Mouse (Mus musculus) lung, embryonic 16.5 days (tissue): ENCODE data around the gene Usp25. TPM values are rescaled to one million over a fixed set of nuclear protein-coding genes. Genes with fewer than 3 reads are reported as not detected.

Experiments
- ATAC-seq: fragments of 200-750 bp; cut with Nextera tagmentation; 2 replicates; pipeline ENCODE4 v1.8.0; 2017; ENCODE audit warnings: low read depth, mild to moderate bottlenecking, moderate library complexity
- H3K27ac ChIP-seq: fragments of 300-500 bp; sonication (generic); 2 replicates; pipeline ENCODE4 v1.5.1; 2014; ENCODE audit warnings: mild to moderate bottlenecking, control low read depth, low read length
- H3K27me3 ChIP-seq: fragments of 300-500 bp; sonication (generic); 2 replicates; pipeline ENCODE4 v1.6.1; 2014; ENCODE audit warnings: low read depth, low read length, mixed read lengths; ENCODE audit not compliant: control insufficient read depth, insufficient read depth
- H3K36me3 ChIP-seq: fragments of 300-500 bp; sonication (generic); 2 replicates; pipeline ENCODE4 v1.6.1; 2014; ENCODE audit warnings: low read length; ENCODE audit not compliant: control insufficient read depth, insufficient read depth
- H3K4me1 ChIP-seq: fragments of 300-500 bp; sonication (generic); replicated peaks from 2 replicates; pipeline ENCODE4 v1.6.1; 2014; ENCODE audit warnings: low read length, mixed read lengths; ENCODE audit not compliant: control insufficient read depth, insufficient read depth
- H3K4me2 ChIP-seq: fragments of 300-500 bp; sonication (generic); 2 replicates; pipeline ENCODE4 v1.6.1; 2014; ENCODE audit warnings: low read depth, low read length, control low read depth
- H3K4me3 ChIP-seq: fragments of 300-500 bp; sonication (generic); 2 replicates; pipeline ENCODE4 v1.5.1; 2014; ENCODE audit warnings: mild to moderate bottlenecking, low read length, control low read depth
- H3K9ac ChIP-seq: fragments of 300-500 bp; sonication (generic); 2 replicates; pipeline ENCODE4 v1.6.1; 2014; ENCODE audit warnings: low read length, control low read depth
- H3K9me3 ChIP-seq: fragments of 300-500 bp; sonication (generic); 2 replicates; pipeline ENCODE4 v1.6.1; 2016; ENCODE audit warnings: low read length; ENCODE audit not compliant: control insufficient read depth
- WGBS: fragments of 180-500 bp; shearing (Covaris S2); extraction: QIAGEN DNeasy Blood & Tissue Kit; methylation state at CpG from one replicate; pipeline ENCODE4 v1.1.7; 2014; 5-methylcytosine and 5-hydroxymethylcytosine counted together
- polyA plus RNA-seq: library from polyadenylated mRNA; unstranded; fragments of >200 nt; fragmentation: Nextera tagmentation; extraction: Ambion mirVana; gene quantifications from 2 replicates; pipeline ENCODE4 v1.2.1, GENCODE M21; 2015

Usp25 gene
- polyA plus RNA-seq, 1 experiment from 2014 or later: 15.4 TPM

- H3K4me2 ChIP-seq: no peak overlapping the region
- no peak overlapping the region for H3K4me3 ChIP-seq
- peaks cover 7% of the 10 kb centered on the region; the same call in 1 of the 2 replicates for H3K36me3 ChIP-seq
- no peaks in the 10 kb centered on the region for H3K4me1 ChIP-seq
- H3K9me3 ChIP-seq: no peaks in the 10 kb centered on the region
- H3K9ac ChIP-seq: no peak overlapping the region
- H3K27ac ChIP-seq: no peak overlapping the region
- ATAC-seq: peak; percentile 60; the same call in 1 of the 2 replicates
- 68% methylated on average over 8 of the region's 8 CpGs for WGBS
- H3K27me3 ChIP-seq: no peaks in the 10 kb centered on the region
Measured at GRCm38 (mm10) chr16:77099018-77099869, 85.7 kb downstream of the Usp25 start.

DNA sequence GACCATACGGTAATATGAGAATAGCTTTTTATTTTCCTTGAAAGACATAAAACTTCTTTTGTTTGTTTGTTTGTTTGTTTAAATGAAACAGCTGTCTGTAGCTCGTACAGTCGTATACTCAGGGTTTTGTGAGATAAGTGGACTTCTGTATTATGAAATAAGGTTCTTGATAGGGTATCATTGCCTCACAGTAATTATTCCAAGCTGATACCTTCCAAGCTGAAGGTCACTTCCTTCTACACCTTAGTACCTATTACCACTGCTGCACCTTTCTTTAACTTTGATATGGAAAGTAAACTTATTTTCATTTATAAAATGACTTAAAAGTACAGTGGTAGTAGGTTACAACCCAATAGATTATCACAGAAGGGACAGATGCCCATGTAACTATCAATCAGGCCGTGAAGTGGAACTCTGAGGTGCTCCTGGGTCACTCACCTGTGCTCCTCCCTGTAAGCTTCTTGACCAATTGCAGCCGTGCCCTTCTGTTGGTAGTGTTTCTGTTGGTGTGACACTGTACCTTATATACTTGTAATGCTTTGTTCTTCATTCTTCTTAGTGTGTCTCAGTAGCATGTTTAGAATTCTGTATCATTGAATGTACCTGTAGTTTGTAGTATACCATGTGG, 90.2 kb downstream of the Usp25 start:
- WGBS: 81% methylated on average over 5 of the region's 5 CpGs
- H3K36me3 ChIP-seq: peaks cover 2% of the 10 kb centered on the region; the same call in 1 of the 2 replicates
- no peaks in the 10 kb centered on the region for H3K27me3 ChIP-seq
- H3K9ac ChIP-seq: no peak overlapping the region
- H3K9me3 ChIP-seq: no peaks in the 10 kb centered on the region
- no peak overlapping the region for H3K4me2 ChIP-seq
- no peak for ATAC-seq
- H3K4me1 ChIP-seq: no peaks in the 10 kb centered on the region
- H3K4me3 ChIP-seq: no peak overlapping the region
- H3K27ac ChIP-seq: no peak overlapping the region

DNA sequence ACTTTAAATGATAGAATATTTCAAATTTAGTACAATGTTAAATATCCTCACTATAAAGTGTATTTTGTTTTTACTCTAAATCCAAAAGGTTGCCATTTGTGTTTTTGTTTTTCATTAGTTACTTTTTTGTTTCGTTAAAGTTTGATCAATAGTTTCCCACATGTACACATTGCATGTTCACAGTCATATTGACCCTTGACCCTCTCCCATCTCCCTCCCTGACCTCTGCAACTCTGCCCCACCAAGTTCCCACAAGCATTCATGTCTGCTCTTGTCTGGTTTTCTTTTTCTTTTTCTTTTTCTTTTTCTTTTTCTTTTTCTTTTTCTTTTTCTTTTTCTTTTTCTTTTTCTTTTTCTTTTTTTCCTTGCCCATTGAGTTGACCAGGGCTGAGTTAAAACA, 97.8 kb downstream of the Usp25 start:
- no peaks in the 10 kb centered on the region for H3K27me3 ChIP-seq
- H3K9ac ChIP-seq: no peak overlapping the region
- peaks cover 20% of the 10 kb centered on the region for H3K36me3 ChIP-seq
- WGBS: 82% methylated on average over 1 of the region's 1 CpGs
- no peaks in the 10 kb centered on the region for H3K4me1 ChIP-seq
- no peak overlapping the region for H3K27ac ChIP-seq
- ATAC-seq: no peak
- no peaks in the 10 kb centered on the region for H3K9me3 ChIP-seq
- no peak overlapping the region for H3K4me2 ChIP-seq
- no peak overlapping the region for H3K4me3 ChIP-seq

DNA sequence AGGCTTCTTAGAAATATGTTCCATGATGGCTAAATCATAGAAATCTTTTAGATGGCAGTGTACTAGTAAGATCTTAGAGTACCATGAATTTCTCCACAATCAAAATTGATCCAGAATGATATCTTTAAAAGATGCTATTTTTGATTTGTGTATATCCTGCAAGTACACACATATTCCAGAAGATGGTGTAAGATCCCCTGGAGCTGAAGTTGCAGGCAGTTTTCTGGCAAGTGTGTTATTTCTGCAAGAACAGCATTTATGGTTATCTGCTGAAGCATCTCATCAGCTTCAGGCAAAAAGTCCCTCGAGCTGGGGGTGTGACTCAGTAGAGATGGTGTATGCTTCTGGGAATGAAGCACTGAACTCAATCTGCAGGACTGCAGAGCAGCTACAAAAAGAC, 112.4 kb downstream of the Usp25 start:
- H3K27me3 ChIP-seq: no peaks in the 10 kb centered on the region
- no peak overlapping the region for H3K4me3 ChIP-seq
- 0 out of 2 replicates have a peak, but pooled peaks cover 3% of the 10 kb centered on the region for H3K36me3 ChIP-seq
- no peak for ATAC-seq
- H3K9me3 ChIP-seq: no peaks in the 10 kb centered on the region
- H3K4me1 ChIP-seq: no peaks in the 10 kb centered on the region
- no peak overlapping the region for H3K4me2 ChIP-seq
- H3K27ac ChIP-seq: no peak overlapping the region
- H3K9ac ChIP-seq: no peak overlapping the region
- 34% methylated on average over 1 of the region's 1 CpGs for WGBS

DNA sequence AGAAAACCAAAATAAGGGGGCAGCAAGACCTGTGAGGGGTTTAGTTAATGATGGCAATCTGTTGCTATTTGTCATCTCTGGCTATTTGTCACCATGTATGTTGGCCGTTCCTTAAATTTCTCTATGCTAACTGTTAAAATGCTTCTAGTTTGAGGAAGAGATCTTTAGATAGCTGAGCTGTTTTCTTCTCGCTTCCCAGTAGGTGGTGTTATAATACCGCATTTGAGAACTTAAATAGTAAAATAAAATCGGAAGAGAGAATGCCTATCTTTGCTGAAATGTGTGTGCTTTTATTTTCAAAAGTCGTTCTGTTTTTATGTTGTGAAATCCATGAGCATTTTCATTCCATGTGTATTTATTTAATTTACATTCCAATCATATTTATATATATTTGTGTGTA, 115.2 kb downstream of the Usp25 start:
- Histone ChIP-seq H3K4me1 (no peaks in the 10 kb centered on the region), H3K27ac (no peak overlapping the region), H3K4me2 (no peak overlapping the region), H3K4me3 (no peak overlapping the region), H3K9ac (no peak overlapping the region), H3K27me3 (no peaks in the 10 kb centered on the region), H3K36me3 (no peaks in the 10 kb centered on the region), H3K9me3 (no peaks in the 10 kb centered on the region)
- ATAC-seq: no peak
- 20% methylated on average over 5 of the region's 5 CpGs for WGBS

DNA sequence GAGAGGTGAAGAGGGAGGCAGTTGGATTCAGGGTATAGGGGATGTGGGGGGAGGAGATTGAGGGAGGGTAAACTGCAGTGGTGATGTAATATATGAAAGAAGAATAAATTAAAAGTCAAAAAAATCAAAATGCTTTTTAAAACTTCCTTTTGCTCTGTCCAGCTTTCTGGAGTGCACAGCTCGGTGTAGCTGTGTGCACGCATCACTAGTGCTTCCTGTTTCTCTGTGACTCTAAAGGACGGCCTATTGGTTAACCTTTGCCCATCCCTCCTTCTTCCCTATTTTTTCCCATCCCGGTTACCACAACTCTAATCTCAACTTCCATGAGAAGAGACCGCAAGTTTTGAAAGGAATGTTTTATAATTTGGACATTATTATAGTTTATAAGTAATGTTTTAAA, 119.5 kb downstream of the Usp25 start:
- 76% methylated on average over 5 of the region's 5 CpGs for WGBS
- H3K27ac ChIP-seq: no peak overlapping the region
- H3K4me1 ChIP-seq: no peaks in the 10 kb centered on the region
- no peaks in the 10 kb centered on the region for H3K27me3 ChIP-seq
- H3K4me3 ChIP-seq: no peak overlapping the region
- no peak for ATAC-seq
- H3K36me3 ChIP-seq: no peaks in the 10 kb centered on the region
- no peak overlapping the region for H3K9ac ChIP-seq
- H3K4me2 ChIP-seq: no peak overlapping the region
- H3K9me3 ChIP-seq: no peaks in the 10 kb centered on the region

DNA sequence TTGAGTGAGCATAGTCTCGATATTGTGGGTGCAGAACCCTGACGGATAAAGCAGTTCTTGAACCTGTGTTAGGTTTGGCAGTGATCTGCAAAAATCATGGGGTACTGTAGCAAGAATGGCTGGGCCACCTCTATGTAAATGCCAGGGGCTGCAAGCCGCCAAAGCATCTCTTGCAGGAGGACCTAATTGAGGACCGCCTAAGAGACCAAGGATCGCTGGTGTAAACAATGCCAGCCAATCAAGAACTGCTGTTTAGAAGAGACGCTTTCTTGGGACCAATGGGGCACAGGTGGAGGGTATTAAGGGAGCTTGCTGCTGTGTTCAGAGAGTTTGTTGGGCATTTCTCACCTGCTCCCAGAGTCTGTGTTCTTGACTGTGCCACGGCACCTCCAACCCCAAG, 127.1 kb downstream of the Usp25 start:
- WGBS: 86% methylated on average over 7 of the region's 7 CpGs
- H3K4me2 ChIP-seq: no peak overlapping the region

GRCm38 (mm10) chr16:77146801-77147200, 133.3 kb downstream of the Usp25 start:
- H3K27me3 ChIP-seq: no peaks in the 10 kb centered on the region
- H3K27ac ChIP-seq: no peak overlapping the region
- H3K36me3 ChIP-seq: no peaks in the 10 kb centered on the region
- H3K4me1 ChIP-seq: no peaks in the 10 kb centered on the region
- H3K9ac ChIP-seq: no peak overlapping the region
- H3K4me3 ChIP-seq: no peak overlapping the region
- WGBS: 92% methylated on average over 5 of the region's 5 CpGs
- H3K4me2 ChIP-seq: no peak overlapping the region
- no peaks in the 10 kb centered on the region; the same call in 1 of the 2 replicates for H3K9me3 ChIP-seq
- no peak for ATAC-seq

More for the DNA sequence above, 127.1 kb downstream of the Usp25 start:
- ATAC-seq: no peak
- H3K27ac ChIP-seq: no peak overlapping the region
- no peaks in the 10 kb centered on the region for H3K27me3 ChIP-seq
- H3K9me3 ChIP-seq: no peaks in the 10 kb centered on the region; the same call in 1 of the 2 replicates
- no peak overlapping the region for H3K4me3 ChIP-seq
- H3K9ac ChIP-seq: no peak overlapping the region
- no peaks in the 10 kb centered on the region for H3K36me3 ChIP-seq
- H3K4me1 ChIP-seq: no peaks in the 10 kb centered on the region

DNA sequence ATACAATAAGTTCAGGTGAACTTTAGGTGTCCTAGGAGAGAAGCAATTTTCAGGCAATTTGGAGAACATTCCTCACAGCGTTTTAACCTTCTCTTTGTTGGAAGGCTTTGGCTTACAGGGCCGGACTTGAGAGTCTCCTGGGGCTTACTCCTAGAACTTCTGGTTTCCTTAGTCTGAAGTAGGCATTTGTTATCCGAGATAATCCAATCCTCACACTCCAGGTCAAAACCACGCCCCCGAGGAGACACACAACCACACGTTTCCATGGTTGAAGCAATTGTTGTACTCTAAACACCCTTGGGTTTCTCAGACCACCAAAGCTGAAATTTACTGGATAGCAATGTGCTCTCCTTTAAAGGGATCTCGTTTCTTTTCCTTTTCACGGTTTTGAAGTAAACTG, 136.8 kb downstream of the Usp25 start:
- no peak overlapping the region for H3K27ac ChIP-seq
- H3K4me1 ChIP-seq: no peaks in the 10 kb centered on the region
- no peaks in the 10 kb centered on the region for H3K9me3 ChIP-seq
- no peak for ATAC-seq
- no peaks in the 10 kb centered on the region for H3K36me3 ChIP-seq
- no peak overlapping the region for H3K4me3 ChIP-seq
- 62% methylated on average over 8 of the region's 8 CpGs for WGBS
- H3K9ac ChIP-seq: no peak overlapping the region
- no peaks in the 10 kb centered on the region for H3K27me3 ChIP-seq
- H3K4me2 ChIP-seq: no peak overlapping the region
